Mouse (Mus musculus): ENCODE data around the gene Lgals7.

- TF ChIP-seq CTCF (IDR thresholded peaks at IDR 0.05; ENCODE audit: low read depth) (peak; percentile 66), EP300 (IDR thresholded peaks at IDR 0.05; ENCODE audit: low read depth) (no peak)
Observed at GRCm38 (mm10) chr7:28893643-28894265, 30.1 kb downstream of the Lgals7 start.
